ENCODE assay signal across 9 mouse cellular contexts in the genomic region with DNA sequence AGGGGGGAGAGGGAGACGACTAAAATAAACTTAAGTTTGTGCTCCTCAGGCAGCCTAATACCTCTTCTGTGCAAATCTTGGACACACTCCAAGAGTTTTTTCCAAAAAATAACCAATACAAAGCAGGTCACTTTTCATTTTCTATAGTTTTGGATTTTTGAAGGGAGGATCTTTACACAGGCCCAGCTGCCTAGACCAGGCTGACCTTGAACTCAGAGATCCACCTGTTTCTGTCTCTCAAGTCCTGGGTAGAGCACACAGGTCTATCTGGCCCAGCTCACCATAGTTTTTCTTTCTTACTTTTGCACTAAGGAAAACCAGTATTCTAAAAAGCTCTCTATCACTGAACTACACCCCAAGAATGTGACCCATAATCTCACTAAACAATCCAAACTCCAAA. TPM values are rescaled to one million over a fixed set of nuclear protein-coding genes. Genes with fewer than 3 reads are reported as not detected.
DNase-seq lines count a peak whose midpoint lies in the region; ATAC-seq and TF ChIP-seq lines count a peak whose summit lies in the region.
"Had no signal": no experiment of that assay in that cellular context is flagged by ENCODE, and none has a peak within 500 bp of the region (broad histone marks: within the 10 kb centered on the region; RNA-seq: fewer than 3 reads in every experiment).

No protein-coding gene starts in this region.

- 13% methylated on average over 1 of the region's 1 CpGs for WGBS in heart, embryonic 15.5 days
- WGBS in hindbrain, embryonic 14.5 days: 57% methylated on average over 1 of the region's 1 CpGs
- 70% methylated on average over 1 of the region's 1 CpGs for WGBS in midbrain, embryonic 12.5 days

- peak overlapping the region; percentile 91 for H3K9ac ChIP-seq in heart, embryonic 15.5 days
- H3K9ac ChIP-seq in hindbrain, embryonic 14.5 days: 0 out of 2 replicates have a peak overlapping the region, but pooled peaks have one; percentile 36
- H3K9ac ChIP-seq in midbrain, embryonic 12.5 days (replicated peaks): 0 out of 2 replicates have a peak overlapping the region, but pooled peaks have one; percentile 7

- no peak for DNase-seq in heart, adult 9 months (ENCODE audit: low spot score in 2 of 2)
- no peak for DNase-seq in hindbrain, embryonic 14.5 days (ENCODE audit: low spot score)
- DNase-seq in urinary bladder, postnatal 14 days (ENCODE audit: low spot score): no peak
- no peak for DNase-seq in thymus, postnatal 14 days
- DNase-seq: cerebellum, adult 11-12 months had no signal

- no peaks in the 10 kb centered on the region for H3K9me3 ChIP-seq in heart, embryonic 15.5 days (replicated peaks)
- no peaks in the 10 kb centered on the region for H3K9me3 ChIP-seq in hindbrain, embryonic 14.5 days (ENCODE audit: control insufficient read depth, low read length)
- H3K9me3 ChIP-seq in midbrain, embryonic 12.5 days: no peaks in the 10 kb centered on the region

- no peaks in the 10 kb centered on the region for H3K27me3 ChIP-seq in heart, embryonic 15.5 days
- no peaks in the 10 kb centered on the region for H3K27me3 ChIP-seq in hindbrain, embryonic 14.5 days (ENCODE audit: control insufficient read depth, insufficient read depth, low read length)
- H3K27me3 ChIP-seq in midbrain, embryonic 12.5 days: no peaks in the 10 kb centered on the region

- peak overlapping the region; percentile 83 for H3K4me3 ChIP-seq in heart, embryonic 15.5 days
- H3K4me3 ChIP-seq in bone marrow macrophage, adult 2 months (ENCODE audit: insufficient read depth, low read length): peak overlapping the region; percentile 90
- H3K4me3 ChIP-seq in hindbrain, embryonic 14.5 days (replicated peaks; ENCODE audit: low read length): peak overlapping the region; percentile 84; the same call in 1 of the 2 replicates
- peak overlapping the region; percentile 76; the same call in 1 of the 2 replicates for H3K4me3 ChIP-seq in midbrain, embryonic 12.5 days

- no peaks in the 10 kb centered on the region; the same call in 1 of the 2 replicates for H3K36me3 ChIP-seq in heart, embryonic 15.5 days
- peaks cover 5% of the 10 kb centered on the region; the same call in 1 of the 2 replicates for H3K36me3 ChIP-seq in hindbrain, embryonic 14.5 days (replicated peaks; ENCODE audit: control insufficient read depth, insufficient read depth)
- H3K36me3 ChIP-seq in midbrain, embryonic 12.5 days: no peaks in the 10 kb centered on the region

- peaks cover 53% of the 10 kb centered on the region for H3K4me1 ChIP-seq in heart, embryonic 15.5 days (replicated peaks)
- H3K4me1 ChIP-seq in bone marrow macrophage, adult 2 months (ENCODE audit: control insufficient read depth, insufficient read depth, low read length): peaks cover 45% of the 10 kb centered on the region
- H3K4me1 ChIP-seq in hindbrain, embryonic 14.5 days (replicated peaks; ENCODE audit: control insufficient read depth, insufficient read depth, low read length): peaks cover 28% of the 10 kb centered on the region
- H3K4me1 ChIP-seq in midbrain, embryonic 12.5 days: peaks cover 22% of the 10 kb centered on the region

- 0 out of 2 replicates have a peak overlapping the region, but pooled peaks have one; percentile 12 for H3K27ac ChIP-seq in heart, embryonic 15.5 days
- no peak overlapping the region for H3K27ac ChIP-seq in bone marrow macrophage, adult 2 months (ENCODE audit: insufficient read depth, low read depth, low read length)
- H3K27ac ChIP-seq in hindbrain, embryonic 14.5 days: no peak overlapping the region
- H3K27ac ChIP-seq in midbrain, embryonic 12.5 days (replicated peaks): no peak overlapping the region

- TF ChIP-seq CTCF in bone marrow macrophage, adult 2 months (IDR thresholded peaks at IDR 0.05; ENCODE audit: low read depth, low read length): no peak

- no peak for ATAC-seq in heart, embryonic 15.5 days (replicated peaks; ENCODE audit: insufficient number of reproducible peaks, insufficient read depth, low FRiP score, low read depth)
- ATAC-seq in hindbrain, embryonic 14.5 days (ENCODE audit: low FRiP score): no peak
- no peak for ATAC-seq in midbrain, embryonic 12.5 days (ENCODE audit: low FRiP score, low read depth)
- ATAC-seq in CD4-positive, CD25-positive, alpha-beta regulatory T cell, adult 4 months: no peak

- H3K4me2 ChIP-seq in heart, embryonic 15.5 days: peak overlapping the region; percentile 68
- peak overlapping the region; percentile 79 for H3K4me2 ChIP-seq in hindbrain, embryonic 14.5 days (replicated peaks)
- peak overlapping the region; percentile 66 for H3K4me2 ChIP-seq in midbrain, embryonic 12.5 days (replicated peaks)

- TF ChIP-seq POLR2A in bone marrow macrophage, adult 2 months (IDR thresholded peaks at IDR 0.05; ENCODE audit: borderline replicate concordance, low read depth, low read length): no peak

RNA-seq across cellular contexts. Expression of a gene that starts 2.5 kb away (rescaled TPM):
- 129 and 149 TPM in 2 replicates for polyA plus RNA-seq in heart, embryonic 15.5 days (2015; fragmentation: Nextera tagmentation; extraction: Ambion mirVana)
- polyA plus RNA-seq in bone marrow macrophage, adult 2 months (2012; ENCODE audit: insufficient read depth, insufficient read length, missing spikeins): 230 and 236 TPM in 2 replicates
- 127 and 139 TPM in 2 replicates for polyA plus RNA-seq in hindbrain, embryonic 14.5 days (2014; fragmentation: Nextera tagmentation; extraction: Ambion mirVana)
- polyA plus RNA-seq in midbrain, embryonic 12.5 days (2016; fragmentation: Nextera tagmentation; extraction: Ambion mirVana): 265 and 274 TPM in 2 replicates
- polyA plus RNA-seq in CD4-positive, CD25-positive, alpha-beta regulatory T cell, adult 4 months (2017; shearing (Covaris generic)): 100 to 1,000 TPM; 222 to 330 TPM

RNA-seq across cellular contexts. Expression of a gene that starts 36.7 kb away (rescaled TPM):
- 3.3 and 4.1 TPM in 2 replicates for polyA plus RNA-seq in heart, embryonic 15.5 days (2015; fragmentation: Nextera tagmentation; extraction: Ambion mirVana)
- 1.3 and 2.0 TPM in 2 replicates for polyA plus RNA-seq in bone marrow macrophage, adult 2 months (2012; ENCODE audit: insufficient read depth, insufficient read length, missing spikeins)
- polyA plus RNA-seq in hindbrain, embryonic 14.5 days (2014; fragmentation: Nextera tagmentation; extraction: Ambion mirVana): 1.1 TPM in 2 replicates
- 1.6 and 1.7 TPM in 2 replicates for polyA plus RNA-seq in midbrain, embryonic 12.5 days (2016; fragmentation: Nextera tagmentation; extraction: Ambion mirVana)
- polyA plus RNA-seq in CD4-positive, CD25-positive, alpha-beta regulatory T cell, adult 4 months (2017; shearing (Covaris generic)): 1 to 10 TPM in 1 of 2 experiments, under 1 TPM in 1; 0.56 to 1.2 TPM

RNA-seq across cellular contexts. Expression of a gene that starts 52.5 kb away (rescaled TPM):
- 28.0 and 37.7 TPM in 2 replicates for polyA plus RNA-seq in heart, embryonic 15.5 days (2015; fragmentation: Nextera tagmentation; extraction: Ambion mirVana)
- 20.7 and 23.1 TPM in 2 replicates for polyA plus RNA-seq in bone marrow macrophage, adult 2 months (2012; ENCODE audit: insufficient read depth, insufficient read length, missing spikeins)
- 13.5 and 19.2 TPM in 2 replicates for polyA plus RNA-seq in hindbrain, embryonic 14.5 days (2014; fragmentation: Nextera tagmentation; extraction: Ambion mirVana)
- 18.6 and 26.8 TPM in 2 replicates for polyA plus RNA-seq in midbrain, embryonic 12.5 days (2016; fragmentation: Nextera tagmentation; extraction: Ambion mirVana)
- 10 to 100 TPM; 10.5 to 12.7 TPM for polyA plus RNA-seq in CD4-positive, CD25-positive, alpha-beta regulatory T cell, adult 4 months (2017; shearing (Covaris generic))

RNA-seq across cellular contexts. Expression of a gene that starts 56.1 kb away (rescaled TPM):
- polyA plus RNA-seq in heart, embryonic 15.5 days (2015; fragmentation: Nextera tagmentation; extraction: Ambion mirVana): 39.4 and 50.7 TPM in 2 replicates
- 131 and 139 TPM in 2 replicates for polyA plus RNA-seq in bone marrow macrophage, adult 2 months (2012; ENCODE audit: insufficient read depth, insufficient read length, missing spikeins)
- polyA plus RNA-seq in hindbrain, embryonic 14.5 days (2014; fragmentation: Nextera tagmentation; extraction: Ambion mirVana): 84.2 and 90.0 TPM in 2 replicates
- 135 and 142 TPM in 2 replicates for polyA plus RNA-seq in midbrain, embryonic 12.5 days (2016; fragmentation: Nextera tagmentation; extraction: Ambion mirVana)
- polyA plus RNA-seq in CD4-positive, CD25-positive, alpha-beta regulatory T cell, adult 4 months (2017; shearing (Covaris generic)): 1 to 10 TPM; 2.0 to 6.3 TPM

Comparison
In these comparisons a context has a peak if more than half of its experiments do, and no peak if none do; other contexts are left out.
1. H3K9ac ChIP-seq: peak in every context shown above with its lines; median percentile 91 in heart, embryonic 15.5 days; 36 in hindbrain, embryonic 14.5 days; 7 in midbrain, embryonic 12.5 days.